Mouse (Mus musculus) thymus, adult 2 months (tissue): ENCODE data around the gene N4bp1. TPM values are rescaled to one million over a fixed set of nuclear protein-coding genes. Genes with fewer than 3 reads are reported as not detected.

Experiments used
- DNase-seq: peaks from one replicate; pipeline ENCODE4 v3.0.0; 2021
- H3K27ac ChIP-seq: fragments of 200-500 bp; 2 replicates; pipeline ENCODE4 v1.5.1; 2012; ENCODE audit warnings: low read length, control low read depth; ENCODE audit not compliant: control insufficient read depth, insufficient read depth
- H3K27me3 ChIP-seq: fragments of 200-500 bp; 2 replicates; pipeline ENCODE4 v1.6.1; 2012; ENCODE audit warnings: mild to moderate bottlenecking, low read length, moderate library complexity, mixed read lengths; ENCODE audit not compliant: control insufficient read depth, insufficient read depth
- H3K36me3 ChIP-seq: fragments of 200-500 bp; 2 replicates; pipeline ENCODE4 v1.6.1; 2012; ENCODE audit warnings: mild to moderate bottlenecking, low read length, moderate library complexity; ENCODE audit not compliant: control insufficient read depth, insufficient read depth
- H3K4me1 ChIP-seq: fragments of 200-500 bp; replicated peaks from 2 replicates; pipeline ENCODE4 v1.6.1; 2012; ENCODE audit warnings: low read length; ENCODE audit not compliant: control insufficient read depth, insufficient read depth
- H3K4me3 ChIP-seq: fragments of 200-500 bp; 2 replicates; pipeline ENCODE4 v1.5.1; 2012; ENCODE audit warnings: mild to moderate bottlenecking, low read length, control low read depth, moderate library complexity; ENCODE audit not compliant: control insufficient read depth, insufficient read depth
- CTCF ChIP-seq: fragments of 200-500 bp; IDR thresholded peaks from 2 replicates; pipeline ENCODE4 v1.5.1; 2012; ENCODE audit warnings: mild to moderate bottlenecking, control low read depth, low read length, moderate library complexity, borderline replicate concordance; ENCODE audit not compliant: control insufficient read depth, poor library complexity, insufficient read depth; ENCODE audit errors: extremely low read depth
- POLR2A ChIP-seq: fragments of 200-500 bp; IDR thresholded peaks from 2 replicates; pipeline ENCODE4 v1.6.1; 2012; ENCODE audit warnings: mild to moderate bottlenecking, low read length, control low read depth, moderate library complexity; ENCODE audit not compliant: control insufficient read depth, poor library complexity, insufficient read depth; ENCODE audit errors: extremely low read depth
- WGBS: fragments of 180-500 bp; shearing (Covaris S2); methylation state at CpG from one replicate; pipeline ENCODE4 v1.1.7; 2018; 5-methylcytosine and 5-hydroxymethylcytosine counted together
- polyA plus RNA-seq: library from polyadenylated mRNA; depleted of rRNA; stranded (reverse); fragments of >200 nt; gene quantifications from 2 replicates; pipeline ENCODE4 v1.2.3, GENCODE M21; 2012; rRNA removed

N4bp1 gene
- polyA plus RNA-seq, 1 experiment: 17.2 TPM

DNA sequence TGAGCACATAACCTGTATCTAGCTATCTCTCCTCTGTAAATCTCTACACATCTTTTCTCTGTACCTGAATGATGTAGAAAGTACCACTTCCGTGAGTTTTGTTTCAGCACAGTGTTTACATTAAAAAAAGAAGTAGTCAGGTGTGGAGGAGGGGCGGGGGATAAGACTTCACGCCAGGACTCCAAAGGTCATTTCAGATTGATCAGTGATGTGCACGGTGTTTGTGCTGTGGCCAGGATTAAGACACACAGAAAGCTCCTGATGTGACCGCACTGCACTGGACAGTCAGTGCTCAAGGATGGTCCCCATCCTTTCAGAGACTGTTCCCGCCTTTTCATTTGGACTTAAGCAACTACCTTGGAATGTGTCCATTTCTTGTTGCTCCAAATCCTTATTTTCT, 124.3 kb downstream of the N4bp1 start:
- no peak for TF ChIP-seq CTCF
- TF ChIP-seq POLR2A: no peak
- DNase-seq: no peak
- no peaks in the 10 kb centered on the region for H3K36me3 ChIP-seq

GRCm38 (mm10) chr8:86759090-86759491, 126.0 kb downstream of the N4bp1 start:
- DNase-seq: no peak
- TF ChIP-seq POLR2A (no peak), CTCF (no peak)
- Histone ChIP-seq H3K27me3 (no peaks in the 10 kb centered on the region), H3K4me3 (no peak overlapping the region), H3K4me1 (no peaks in the 10 kb centered on the region), H3K36me3 (no peaks in the 10 kb centered on the region), H3K27ac (no peak overlapping the region)
- 91% methylated on average over 4 of the region's 4 CpGs for WGBS

More for the DNA sequence above, 124.3 kb downstream of the N4bp1 start:
- Histone ChIP-seq H3K4me3 (no peak overlapping the region), H3K27ac (no peak overlapping the region), H3K27me3 (no peaks in the 10 kb centered on the region), H3K4me1 (no peaks in the 10 kb centered on the region)
- WGBS: 94% methylated on average over 6 of the region's 6 CpGs

GRCm38 (mm10) chr8:86758651-86759050, 126.4 kb downstream of the N4bp1 start:
- H3K4me1 ChIP-seq: no peaks in the 10 kb centered on the region
- WGBS: 87% methylated on average over 3 of the region's 3 CpGs
- no peaks in the 10 kb centered on the region for H3K36me3 ChIP-seq
- no peak overlapping the region for H3K27ac ChIP-seq
- no peak for DNase-seq
- H3K27me3 ChIP-seq: no peaks in the 10 kb centered on the region
- no peak overlapping the region for H3K4me3 ChIP-seq
- TF ChIP-seq POLR2A: no peak
- no peak for TF ChIP-seq CTCF

Other genes starting within 250 kb of the N4bp1 start
- gene Gm10638, start 139.6 kb downstream of the N4bp1 start, polyA plus RNA-seq: 1.8 and 2.2 TPM in 2 replicates
- 32.6 and 35.7 TPM in 2 replicates for gene Siah1a, start 139.3 kb downstream of the N4bp1 start, polyA plus RNA-seq